Mouse (Mus musculus) CH12.LX (cell line): ENCODE measurements around the gene Itprid2. TPM values are rescaled to one million over a fixed set of nuclear protein-coding genes. Genes with fewer than 3 reads are reported as not detected.

Experiments
- DNase-seq: peaks from one replicate; pipeline ENCODE4 v3.0.0-alpha.2; 2013; ENCODE audit errors: extremely low read depth
- H3K27ac ChIP-seq: 2 replicates; pipeline ENCODE4 v1.5.1; 2012; ENCODE audit warnings: low read depth, mild to moderate bottlenecking, control low read depth, moderate library complexity; ENCODE audit not compliant: insufficient read depth
- H3K27me3 ChIP-seq: replicated peaks from 2 replicates; pipeline ENCODE3; 2012; ENCODE audit warnings: inconsistent platforms
- H3K36me3 ChIP-seq, 2 experiments: replicated peaks in 1 of 2; 2 replicates each; pipeline versions ENCODE3 to v1.6.1; 2012; ENCODE audit warnings: inconsistent platforms in 1 of 2, low read length in 1 of 2, mild to moderate bottlenecking in 1 of 2, mixed read lengths in 1 of 2, moderate library complexity in 1 of 2; ENCODE audit not compliant: control insufficient read depth in 1 of 2, insufficient read depth in 1 of 2
- H3K4me1 ChIP-seq, 2 experiments: 2 replicates each; pipeline ENCODE4 v1.6.1; 2012; ENCODE audit warnings: inconsistent platforms in 1 of 2, moderate library complexity in 1 of 2; ENCODE audit not compliant: insufficient read depth in 2 of 2, control insufficient read depth in 1 of 2
- H3K4me2 ChIP-seq: 2 replicates; pipeline ENCODE4 v1.6.1; 2012; ENCODE audit warnings: low read depth, mild to moderate bottlenecking, control low read depth; ENCODE audit not compliant: poor library complexity, insufficient read depth, severe bottlenecking
- H3K4me3 ChIP-seq, 3 experiments: fragments of 150-350 bp in 1 of 3; sonication (generic) in 1 of 3; replicated peaks in 1 of 3; 2 replicates each; pipeline versions ENCODE3 to v1.5.1; 2011 to 2012; ENCODE audit warnings: low read depth in 2 of 3, low read length in 2 of 3, mild to moderate bottlenecking in 2 of 3, moderate library complexity in 2 of 3, control low read depth in 1 of 3, improper control_type of control experiment in 1 of 3, inconsistent platforms in 1 of 3, mixed read lengths in 1 of 3; ENCODE audit not compliant: poor library complexity in 1 of 3
- H3K79me2 ChIP-seq: replicated peaks from 2 replicates; pipeline ENCODE4 v1.6.1; 2012; ENCODE audit warnings: mild to moderate bottlenecking, moderate library complexity; ENCODE audit not compliant: control insufficient read depth, poor library complexity, insufficient read depth, severe bottlenecking; ENCODE audit errors: extremely low read depth
- H3K9ac ChIP-seq: 2 replicates; pipeline ENCODE4 v1.6.1; 2012; ENCODE audit warnings: low read depth, mild to moderate bottlenecking, control low read depth, moderate library complexity; ENCODE audit not compliant: insufficient read depth
- H3K9me3 ChIP-seq: replicated peaks from 2 replicates; pipeline ENCODE3; 2012; ENCODE audit warnings: low read length, inconsistent platforms, mixed read lengths
- BHLHE40 ChIP-seq: IDR thresholded peaks from 2 replicates; pipeline ENCODE4 v1.6.1; 2011; ENCODE audit warnings: mild to moderate bottlenecking, low read depth, low read length, improper control_type of control experiment
- CHD1 ChIP-seq: IDR thresholded peaks from 2 replicates; pipeline ENCODE4 v1.6.1; 2012; ENCODE audit warnings: low read depth, low read length, improper control_type of control experiment, inconsistent platforms
- CHD2 ChIP-seq: IDR thresholded peaks from 2 replicates; pipeline ENCODE4 v1.6.1; 2011; ENCODE audit warnings: low read length, improper control_type of control experiment
- E2F4 ChIP-seq: IDR thresholded peaks from 2 replicates; pipeline ENCODE4 v1.6.1; 2011; ENCODE audit warnings: low read depth, low read length, improper control_type of control experiment; ENCODE audit not compliant: insufficient replicate concordance
- ELF1 ChIP-seq: IDR thresholded peaks from 2 replicates; pipeline ENCODE4 v1.6.1; 2014; ENCODE audit warnings: low read depth, mild to moderate bottlenecking, inconsistent platforms, low read length, improper control_type of control experiment
- EP300 ChIP-seq: IDR thresholded peaks from 2 replicates; pipeline ENCODE4 v1.6.1; 2011; ENCODE audit warnings: low read length, improper control_type of control experiment
- ETS1 ChIP-seq: conservative IDR thresholded peaks from 2 replicates; pipeline ENCODE4 v1.6.1; 2012; ENCODE audit warnings: low read depth, mild to moderate bottlenecking, inconsistent platforms, low read length, improper control_type of control experiment, moderate library complexity
- JUN ChIP-seq: IDR thresholded peaks from 2 replicates; pipeline ENCODE4 v1.6.1; 2011; ENCODE audit warnings: low read depth, mild to moderate bottlenecking, low read length, improper control_type of control experiment, moderate library complexity; ENCODE audit not compliant: insufficient read depth
- JUND ChIP-seq: conservative IDR thresholded peaks from 2 replicates; pipeline ENCODE4 v1.6.1; 2011; ENCODE audit warnings: low read depth, low read length, improper control_type of control experiment
- MAX ChIP-seq: IDR thresholded peaks from 2 replicates; pipeline ENCODE4 v1.6.1; 2011; ENCODE audit warnings: low read length, improper control_type of control experiment
- MEF2A ChIP-seq: IDR thresholded peaks from 2 replicates; pipeline ENCODE4 v1.6.1; 2014; ENCODE audit warnings: low read depth, mild to moderate bottlenecking, inconsistent platforms, low read length, improper control_type of control experiment, borderline replicate concordance
- NELFE ChIP-seq: IDR thresholded peaks from 2 replicates; pipeline ENCODE4 v1.6.1; 2011; ENCODE audit warnings: low read depth, low read length, improper control_type of control experiment
- PAX5 ChIP-seq: IDR thresholded peaks from 2 replicates; pipeline ENCODE4 v1.6.1; 2012; ENCODE audit warnings: low read length, inconsistent platforms, mixed read lengths
- POLR2AphosphoS2 ChIP-seq: IDR thresholded peaks from 2 replicates; pipeline ENCODE4 v1.6.1; 2011; ENCODE audit warnings: low read depth, low read length, improper control_type of control experiment
- RCOR1 ChIP-seq: conservative IDR thresholded peaks from 2 replicates; pipeline ENCODE4 v1.6.1; 2012; ENCODE audit warnings: low read depth, mild to moderate bottlenecking, inconsistent platforms, low read length, improper control_type of control experiment
- TBP ChIP-seq: conservative IDR thresholded peaks from 2 replicates; pipeline ENCODE4 v1.6.1; 2011; ENCODE audit warnings: low read depth, low read length, improper control_type of control experiment
- USF2 ChIP-seq: conservative IDR thresholded peaks from 2 replicates; pipeline ENCODE4 v1.6.1; 2011; ENCODE audit warnings: low read depth, low read length, improper control_type of control experiment
- ZKSCAN1 ChIP-seq: IDR thresholded peaks from 2 replicates; pipeline ENCODE4 v1.6.1; 2012; ENCODE audit warnings: low read depth, inconsistent platforms, low read length, improper control_type of control experiment, borderline replicate concordance
- ZMIZ1 ChIP-seq: IDR thresholded peaks from 2 replicates; pipeline ENCODE4 v1.6.1; 2012; ENCODE audit warnings: low read depth, mild to moderate bottlenecking, inconsistent platforms, low read length, improper control_type of control experiment
- dilution Hi-C: fragments of 300-500 bp; cut with MboI; formaldehyde crosslinking; loops from 2 replicates; pipeline ENCODE4 v1.14.3; 2020; ENCODE audit warnings: low sequenced_read_pairs; ENCODE audit not compliant: extremely low pct_unique_long_range_greater_than_20kb, extremely low pct_ligation_motif_present
- in situ Hi-C: fragments of 300-500 bp; cut with MboI; formaldehyde crosslinking; loops from 3 replicates; pipeline ENCODE4 v1.14.3; 2019; ENCODE audit warnings: low sequenced_read_pairs, low pct_ligation_motif_present, low pct_unique_long_range_greater_than_20kb, mixed read lengths
- polyA plus RNA-seq: library from polyadenylated mRNA; unstranded; fragments of >175 nt; gene quantifications from 2 replicates; pipeline ENCODE4 v1.2.1, GENCODE M21; 2012; ENCODE audit warnings: low read depth; ENCODE audit not compliant: insufficient read length
- total RNA-seq, 2 experiments: library from RNA; depleted of rRNA; stranded (reverse); fragments of 300-350 nt in 1 of 2; fragments of >200 nt in 1 of 2; gene quantifications; 2 replicates each; pipeline ENCODE4 v1.2.3; 2012 to 2014

The Itprid2 gene
- total and polyA plus RNA-seq, 3 experiments, result 4.3 to 17.7 (median 8.2) TPM

DNA sequence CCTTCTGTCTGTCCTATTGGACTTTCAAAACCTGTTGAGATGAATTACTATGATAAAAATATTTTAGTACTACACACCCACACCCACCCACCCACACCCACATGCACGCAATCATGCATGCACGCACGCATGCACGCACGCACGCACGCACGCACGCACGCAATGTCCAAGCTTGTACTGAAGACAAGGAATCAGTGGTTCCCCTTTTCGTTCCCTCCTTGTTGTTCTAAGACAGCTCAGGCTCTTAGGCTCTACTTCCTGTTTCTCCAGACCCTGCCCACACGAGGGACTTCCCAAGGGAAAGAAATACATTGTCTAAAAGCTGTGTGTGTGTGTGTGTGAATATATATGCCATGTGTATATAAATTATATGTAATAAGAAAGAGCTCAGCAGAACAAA is 60.8 kb downstream of the Itprid2 start:
- Histone ChIP-seq H3K36me3 (no peaks in the 10 kb centered on the region), H3K4me1 (peaks cover 4 to 26% of the 10 kb centered on the region in 2 experiments), H3K4me2 (peak overlapping the region; percentile 65), H3K27me3 (no peaks in the 10 kb centered on the region), H3K9me3 (no peaks in the 10 kb centered on the region), H3K4me3 (no peak overlapping the region), H3K79me2 (no peaks in the 10 kb centered on the region), H3K27ac (no peak overlapping the region), H3K9ac (no peak overlapping the region)
- in situ Hi-C loops (no loop called here), dilution Hi-C loops (no loop called here)
- TF ChIP-seq MEF2A (no peak), CHD1 (no peak), ELF1 (peak; percentile 65), ETS1 (peak; percentile 41), E2F4 (no peak), ZMIZ1 (no peak), JUND (no peak), CHD2 (no peak), EP300 (0 out of 2 replicates have a peak, but pooled peaks have one; percentile 38), TBP (no peak), USF2 (no peak), ZKSCAN1 (no peak), BHLHE40 (peak; percentile 76), NELFE (no peak), POLR2AphosphoS2 (no peak), MAX (no peak), JUN (no peak), PAX5 (no peak)
- DNase-seq, result peak; percentile 53

- Histone ChIP-seq H3K79me2 (no peaks in the 10 kb centered on the region), H3K9me3 (no peaks in the 10 kb centered on the region), H3K27ac (no peak overlapping the region), H3K9ac (no peak overlapping the region), H3K36me3 (no peaks in the 10 kb centered on the region), H3K4me3 (no peak overlapping the region), H3K4me1 (peaks cover 4 to 26% of the 10 kb centered on the region in 2 experiments), H3K4me2 (no peak overlapping the region), H3K27me3 (no peaks in the 10 kb centered on the region)
- TF ChIP-seq JUND (no peak), RCOR1 (no peak), BHLHE40 (no peak), PAX5 (no peak)
- DNase-seq, result no peak
- dilution Hi-C loops (no loop called here), in situ Hi-C loops (no loop called here)
Observed at GRCm38 (mm10) chr2:79696478-79697230, 61.5 kb downstream of the Itprid2 start.
